Mouse (Mus musculus): ENCODE results near the gene Gm17482.

DNA sequence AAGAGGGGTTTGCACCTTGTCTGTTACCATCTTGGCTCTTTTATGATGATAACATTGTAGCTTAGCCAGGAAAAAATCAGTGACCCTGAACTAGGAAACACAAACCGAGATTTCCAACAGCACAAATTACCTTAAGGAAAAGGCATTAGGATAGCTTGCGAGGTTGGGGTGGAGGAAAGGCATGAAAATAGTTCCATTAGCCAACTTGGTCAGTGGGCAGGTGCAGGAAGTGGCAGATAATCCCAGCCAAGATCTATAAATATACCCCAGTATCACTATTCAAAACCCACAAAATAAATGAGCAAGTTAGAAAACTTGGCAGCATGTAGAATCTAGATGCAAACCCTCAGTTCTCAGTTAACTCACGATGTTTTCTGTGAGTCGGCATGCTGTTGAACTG lies 4.7 kb downstream of the Gm17482 start:
- TF ChIP-seq EP300 (optimal IDR thresholded peaks at IDR 0.05) = no peak
- no peak for TF ChIP-seq CTCF (IDR thresholded peaks at IDR 0.05; ENCODE audit: low read depth)

Measured in stomach, postnatal 0 days (tissue).